Mouse (Mus musculus) liver, adult 2 months (tissue): Measurements from ENCODE around the gene Snd1. TPM values are rescaled to one million over a fixed set of nuclear protein-coding genes. Genes with fewer than 3 reads are reported as not detected.

Experiments used
- DNase-seq: peaks from one replicate; pipeline ENCODE4 v3.0.0-alpha.2; 2011; ENCODE audit warnings: low read depth, low spot score; ENCODE audit errors: extremely low read depth
- H3K27ac ChIP-seq: fragments of 200-500 bp; replicated peaks from 2 replicates; pipeline ENCODE4 v1.5.1; 2012; ENCODE audit warnings: low read depth, mild to moderate bottlenecking, control low read depth, inconsistent platforms, low read length; ENCODE audit not compliant: insufficient read depth
- H3K27me3 ChIP-seq: fragments of 200-500 bp; 2 replicates; pipeline ENCODE4 v1.6.1; 2012; ENCODE audit warnings: mild to moderate bottlenecking, moderate library complexity, low read length, inconsistent platforms; ENCODE audit not compliant: control insufficient read depth, insufficient read depth
- H3K36me3 ChIP-seq: fragments of 200-500 bp; 2 replicates; pipeline ENCODE4 v1.6.1; 2012; ENCODE audit warnings: low read length, inconsistent platforms; ENCODE audit not compliant: control insufficient read depth, insufficient read depth
- H3K4me1 ChIP-seq: fragments of 200-500 bp; 2 replicates; pipeline ENCODE4 v1.6.1; 2011; ENCODE audit warnings: low read length; ENCODE audit not compliant: control insufficient read depth, insufficient read depth
- H3K4me3 ChIP-seq: fragments of 200-500 bp; 2 replicates; pipeline ENCODE4 v1.5.1; 2011; ENCODE audit warnings: low read depth, mild to moderate bottlenecking, control low read depth, low read length, moderate library complexity; ENCODE audit not compliant: insufficient read depth
- H3K79me2 ChIP-seq: fragments of 200-500 bp; 2 replicates; pipeline ENCODE4 v1.6.1; 2012; ENCODE audit warnings: inconsistent platforms, mild to moderate bottlenecking, low read length, moderate library complexity; ENCODE audit not compliant: control insufficient read depth, insufficient read depth
- H3K9ac ChIP-seq: fragments of 200-500 bp; 2 replicates; pipeline ENCODE4 v1.6.1; 2012; ENCODE audit warnings: low read depth, mild to moderate bottlenecking, control low read depth, inconsistent platforms, low read length
- CTCF ChIP-seq: fragments of 200-500 bp; IDR thresholded peaks from 2 replicates; pipeline ENCODE4 v1.5.1; 2011; ENCODE audit warnings: low read depth, low read length, control low read depth
- POLR2A ChIP-seq: fragments of 200-500 bp; IDR thresholded peaks from 2 replicates; pipeline ENCODE4 v1.6.1; 2011; ENCODE audit warnings: low read length, control low read depth; ENCODE audit not compliant: insufficient read depth; ENCODE audit errors: extremely low read depth
- WGBS: fragments of 180-500 bp; shearing (Covaris S2); methylation state at CpG from one replicate; pipeline ENCODE4 v1.1.7; 2018; 5-methylcytosine and 5-hydroxymethylcytosine counted together
- polyA plus RNA-seq: library from polyadenylated mRNA; depleted of rRNA; stranded (reverse); fragments of >200 nt; gene quantifications from 2 replicates; pipeline ENCODE4 v1.2.3, GENCODE M21; 2012
- total RNA-seq: library from RNA; depleted of rRNA; stranded (reverse); fragments of >200 nt; gene quantifications from 2 replicates; pipeline ENCODE4 v1.2.3, GENCODE M21; 2014

Gene Snd1
- total and polyA plus RNA-seq, 2 experiments: 64.2 to 88.6 TPM

DNA sequence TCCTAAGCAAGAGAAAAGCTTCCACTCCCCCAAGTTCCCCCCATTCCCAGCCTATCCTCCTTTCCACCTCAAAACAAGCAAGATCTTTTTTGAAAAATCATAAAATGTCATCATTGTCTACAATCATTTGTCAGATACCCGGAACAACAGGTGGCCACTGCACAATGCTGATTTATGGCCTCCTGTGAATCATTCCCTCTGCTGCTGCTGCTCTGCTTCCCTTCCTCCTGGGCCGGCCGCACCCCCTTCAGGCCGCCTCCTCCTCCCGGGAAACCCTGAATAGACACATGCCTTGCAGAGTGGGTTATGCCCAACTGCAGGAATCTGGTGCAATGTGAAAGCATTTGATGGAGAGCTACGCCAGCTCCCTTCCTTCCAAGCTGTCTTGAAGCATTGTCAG, 353.7 kb downstream of the Snd1 start:
- 87% methylated on average over 6 of the region's 6 CpGs for WGBS
- Histone ChIP-seq H3K4me3 (no peak overlapping the region), H3K9ac (no peak overlapping the region), H3K36me3 (no peaks in the 10 kb centered on the region), H3K27ac (no peak overlapping the region), H3K27me3 (no peaks in the 10 kb centered on the region), H3K79me2 (peaks cover 6% of the 10 kb centered on the region), H3K4me1 (no peaks in the 10 kb centered on the region)
- TF ChIP-seq CTCF (no peak), POLR2A (no peak)
- DNase-seq: no peak

DNA sequence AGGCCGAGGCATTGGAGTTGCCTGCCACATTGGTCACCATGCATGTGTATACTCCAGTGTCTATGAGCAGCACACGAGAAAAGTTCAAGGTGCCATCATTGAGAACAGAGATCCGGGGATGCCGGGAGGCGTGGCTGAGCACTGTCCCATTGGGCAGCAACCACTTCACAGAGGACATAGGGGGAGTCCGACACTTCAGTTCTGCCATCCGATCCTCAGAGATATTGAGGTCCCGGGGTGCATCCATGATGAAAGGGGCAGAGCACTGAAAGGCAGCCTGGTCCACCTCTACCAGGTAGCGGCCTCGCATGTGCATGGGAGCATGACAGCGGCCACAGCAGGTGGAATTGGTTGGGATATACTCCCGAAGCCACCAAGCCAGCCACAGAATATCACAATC, 355.4 kb downstream of the Snd1 start:
- Histone ChIP-seq H3K27ac (no peak overlapping the region), H3K4me3 (no peak overlapping the region)

DNA sequence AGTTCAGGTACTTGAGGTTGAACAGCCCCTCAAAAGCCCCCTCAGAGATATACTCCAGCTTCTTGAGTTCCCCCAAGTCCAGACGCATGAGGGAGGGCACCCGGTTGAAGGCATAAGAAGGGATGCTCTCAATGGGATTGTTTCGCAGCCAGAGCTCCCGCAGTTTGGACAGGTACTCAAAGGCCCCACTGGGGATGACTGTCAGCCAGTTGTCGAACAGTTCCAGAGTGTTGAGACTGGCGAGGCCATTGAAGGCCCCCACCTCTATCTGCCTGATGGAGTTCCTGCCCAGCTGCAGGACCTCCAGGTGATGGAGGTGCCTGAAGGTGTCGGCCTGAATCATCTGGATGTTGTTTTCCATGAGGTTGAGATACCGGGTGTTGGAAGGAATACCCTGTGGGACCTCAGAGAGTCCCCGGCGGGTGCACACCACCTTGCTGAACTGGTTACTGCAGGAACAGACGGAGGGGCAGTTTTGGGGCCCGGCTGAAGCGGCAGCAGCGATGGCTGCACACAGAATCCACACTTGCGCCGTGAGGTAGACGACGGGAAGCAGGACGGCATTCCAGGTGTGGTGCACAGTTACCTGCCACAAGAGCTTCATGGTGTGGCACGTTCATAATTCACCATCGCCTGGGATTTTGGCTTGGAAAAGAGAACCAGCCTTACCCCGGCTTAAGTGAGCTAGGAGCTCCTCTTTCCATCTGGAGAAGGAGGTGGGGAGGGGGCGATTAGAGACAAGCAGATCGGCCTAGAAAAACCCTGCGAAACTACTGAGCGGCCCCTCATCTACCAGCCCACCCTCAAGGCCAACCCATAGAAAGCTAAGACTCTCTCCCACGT, 356.3 kb downstream of the Snd1 start, which contains the start of gene Lrrc4:
Gene Lrrc4 (minus strand): TSS at position 737 of the 843 bp plus-strand sequence.
- TF ChIP-seq POLR2A (no peak), CTCF (no peak)
- H3K79me2 ChIP-seq: peaks cover 6% of the 10 kb centered on the region
- no peaks in the 10 kb centered on the region for H3K36me3 ChIP-seq
- H3K27me3 ChIP-seq: no peaks in the 10 kb centered on the region
- no peaks in the 10 kb centered on the region for H3K4me1 ChIP-seq
- H3K4me3 ChIP-seq: peak within 1 kb of the TSS; percentile 54; the same call in 1 of the 2 replicates
- H3K27ac ChIP-seq: no peak within 1 kb of the TSS
- 90% methylated on average over 27 of the region's 27 CpGs for WGBS
- peak within 1 kb of the TSS; percentile 49 for H3K9ac ChIP-seq
- no peak for DNase-seq

More for the DNA sequence above, 355.4 kb downstream of the Snd1 start:
- Histone ChIP-seq H3K79me2 (peaks cover 6% of the 10 kb centered on the region), H3K27me3 (no peaks in the 10 kb centered on the region), H3K4me1 (no peaks in the 10 kb centered on the region), H3K36me3 (no peaks in the 10 kb centered on the region), H3K9ac (no peak overlapping the region)
- DNase-seq: no peak
- WGBS: 96% methylated on average over 12 of the region's 12 CpGs
- no peak for TF ChIP-seq POLR2A
- no peak for TF ChIP-seq CTCF

DNA sequence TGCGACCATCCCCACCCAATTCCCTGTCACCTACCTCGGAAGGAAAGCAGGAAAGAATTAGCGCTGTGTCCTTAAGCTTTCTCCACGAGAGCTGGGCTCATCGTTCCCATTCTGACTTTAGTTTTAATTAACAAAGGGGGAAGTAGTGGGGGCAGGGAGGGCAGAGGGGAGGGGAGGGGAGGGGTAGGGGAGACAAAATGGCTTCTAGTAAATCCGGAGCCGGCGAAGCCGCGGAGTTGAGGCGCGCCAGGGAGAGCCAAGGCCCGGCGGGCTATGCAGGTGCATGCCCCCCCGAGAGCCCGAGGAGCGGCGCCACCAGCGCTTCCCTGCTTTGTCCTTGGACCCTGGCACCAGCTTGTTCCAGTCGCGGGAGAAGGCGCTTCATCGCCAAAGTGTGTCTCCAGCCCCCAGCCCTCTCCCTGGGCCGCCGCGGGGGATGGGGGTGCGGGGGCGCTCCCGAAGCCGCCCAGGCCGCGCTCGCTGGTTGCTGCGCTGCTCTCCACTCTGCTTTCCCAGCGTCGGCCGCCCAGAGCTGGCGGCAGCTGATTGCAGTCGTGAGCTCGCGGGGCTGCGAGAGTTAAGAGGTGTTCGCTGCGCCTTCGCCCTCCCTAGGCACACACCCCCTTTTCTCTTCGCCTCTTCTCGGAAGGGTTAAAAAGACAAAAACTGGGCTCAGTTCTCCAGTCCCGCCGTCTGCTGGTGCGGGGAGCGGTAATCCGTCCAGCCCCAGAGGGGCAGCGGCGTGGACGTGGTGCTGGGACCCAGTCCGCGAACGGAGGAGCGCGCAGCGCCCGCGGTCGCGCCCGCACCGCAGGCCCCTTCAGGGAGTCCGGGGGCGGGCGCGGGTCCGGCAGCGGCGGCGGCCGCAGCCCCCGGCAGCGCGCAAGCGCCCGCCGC, 357.2 kb downstream of the Snd1 start:
- peak overlapping the region; percentile 54; the same call in 1 of the 2 replicates for H3K4me3 ChIP-seq
- peaks cover 6% of the 10 kb centered on the region for H3K79me2 ChIP-seq
- no peaks in the 10 kb centered on the region for H3K4me1 ChIP-seq
- H3K36me3 ChIP-seq: no peaks in the 10 kb centered on the region
- WGBS: 21% methylated on average over 77 of the region's 82 CpGs
- H3K27me3 ChIP-seq: no peaks in the 10 kb centered on the region
- H3K27ac ChIP-seq: no peak overlapping the region
- TF ChIP-seq POLR2A (no peak), CTCF (no peak)
- H3K9ac ChIP-seq: peak overlapping the region; percentile 49
- DNase-seq: no peak

GRCm38 (mm10) chr6:28832751-28833291, 357.9 kb downstream of the Snd1 start:
- no peaks in the 10 kb centered on the region for H3K36me3 ChIP-seq
- H3K27me3 ChIP-seq: no peaks in the 10 kb centered on the region
- H3K79me2 ChIP-seq: peaks cover 6% of the 10 kb centered on the region
- H3K4me3 ChIP-seq: peak overlapping the region; percentile 54; the same call in 1 of the 2 replicates
- no peak for TF ChIP-seq POLR2A
- no peak for TF ChIP-seq CTCF
- H3K27ac ChIP-seq: no peak overlapping the region
- no peak for DNase-seq
- H3K4me1 ChIP-seq: no peaks in the 10 kb centered on the region
- H3K9ac ChIP-seq: peak overlapping the region; percentile 15
- 28% methylated on average over 53 of the region's 58 CpGs for WGBS
